Mouse (Mus musculus) midbrain, embryonic 14.5 days (tissue): ENCODE data around the gene Tusc2. TPM values are rescaled to one million over a fixed set of nuclear protein-coding genes. Genes with fewer than 3 reads are reported as not detected.

Source experiments
- ATAC-seq: fragments of 200-750 bp; cut with Nextera tagmentation; 2 replicates; pipeline ENCODE4 v1.8.0; 2017; ENCODE audit warnings: moderate number of reproducible peaks, moderate library complexity; ENCODE audit not compliant: low FRiP score, low TSS enrichment
- DNase-seq: peaks from one replicate; pipeline ENCODE4 v3.0.0-alpha.2; 2015
- H3K27ac ChIP-seq: fragments of 300-500 bp; sonication (generic); replicated peaks from 2 replicates; pipeline ENCODE4 v1.5.1; 2014; ENCODE audit warnings: mild to moderate bottlenecking, low read depth, low read length, moderate library complexity
- H3K27me3 ChIP-seq: fragments of 300-500 bp; sonication (generic); 2 replicates; pipeline ENCODE4 v1.6.1; 2014; ENCODE audit warnings: low read length, control low read depth, mixed read lengths; ENCODE audit not compliant: control insufficient read depth, insufficient read depth
- H3K36me3 ChIP-seq: fragments of 300-500 bp; sonication (generic); 2 replicates; pipeline ENCODE4 v1.6.1; 2014; ENCODE audit warnings: low read length, control low read depth; ENCODE audit not compliant: control insufficient read depth, insufficient read depth
- H3K4me1 ChIP-seq: fragments of 300-500 bp; sonication (generic); 2 replicates; pipeline ENCODE4 v1.6.1; 2014; ENCODE audit warnings: mild to moderate bottlenecking, antibody characterized with exemption, low read length, control low read depth; ENCODE audit not compliant: control insufficient read depth, insufficient read depth
- H3K4me2 ChIP-seq: fragments of 300-500 bp; sonication (generic); 2 replicates; pipeline ENCODE4 v1.6.1; 2014; ENCODE audit warnings: mild to moderate bottlenecking, low read length, moderate library complexity
- H3K4me3 ChIP-seq: fragments of 300-500 bp; sonication (generic); replicated peaks from 2 replicates; pipeline ENCODE4 v1.5.1; 2014; ENCODE audit warnings: low read depth, low read length
- H3K9ac ChIP-seq: fragments of 300-500 bp; sonication (generic); replicated peaks from 2 replicates; pipeline ENCODE4 v1.6.1; 2014; ENCODE audit warnings: mild to moderate bottlenecking, low read length, moderate library complexity
- H3K9me3 ChIP-seq: fragments of 300-500 bp; sonication (generic); 2 replicates; pipeline ENCODE4 v1.6.1; 2016; ENCODE audit warnings: low read length, control low read depth, mixed read lengths; ENCODE audit not compliant: control insufficient read depth
- WGBS: fragments of 180-500 bp; shearing (Covaris S2); extraction: QIAGEN DNeasy Blood & Tissue Kit; methylation state at CpG from one replicate; pipeline ENCODE4 v1.1.7; 2014; 5-methylcytosine and 5-hydroxymethylcytosine counted together
- polyA plus RNA-seq: library from polyadenylated mRNA; unstranded; fragments of >200 nt; fragmentation: Nextera tagmentation; extraction: Ambion mirVana; gene quantifications from 2 replicates; pipeline ENCODE4 v1.2.1, GENCODE M21; 2014

Gene Tusc2
- polyA plus RNA-seq, 1 experiment from 2014 or later, result 120 TPM

GRCm38 (mm10) chr9:107534408-107535202 is 28.4 kb upstream of the Tusc2 start:
- ATAC-seq (peak; percentile 21), DNase-seq (no peak)
- peak overlapping the region; percentile 73 for H3K4me3 ChIP-seq
- H3K4me2 ChIP-seq, result peak overlapping the region; percentile 98
- H3K27ac ChIP-seq, result peak overlapping the region; percentile 60
- under 1% methylated on average over 40 of the region's 40 CpGs for WGBS
- H3K36me3 ChIP-seq, result peaks cover 31% of the 10 kb centered on the region
- peaks cover 25% of the 10 kb centered on the region for H3K4me1 ChIP-seq
- H3K9ac ChIP-seq, result peak overlapping the region; percentile 86
- no peaks in the 10 kb centered on the region for H3K9me3 ChIP-seq
- no peaks in the 10 kb centered on the region for H3K27me3 ChIP-seq

- no peaks in the 10 kb centered on the region for H3K9me3 ChIP-seq
- DNase-seq (no peak), ATAC-seq (no peak)
- 96% methylated on average over 7 of the region's 7 CpGs for WGBS
- no peaks in the 10 kb centered on the region for H3K27me3 ChIP-seq
- peaks cover 37% of the 10 kb centered on the region for H3K36me3 ChIP-seq
- no peak overlapping the region for H3K9ac ChIP-seq
- no peak overlapping the region for H3K27ac ChIP-seq
- no peak overlapping the region; the same call in 1 of the 2 replicates for H3K4me3 ChIP-seq
- H3K4me2 ChIP-seq, result no peak overlapping the region
- peaks cover 39% of the 10 kb centered on the region for H3K4me1 ChIP-seq
Measured at GRCm38 (mm10) chr9:107538231-107538630, 24.8 kb upstream of the Tusc2 start.

- peaks cover 41% of the 10 kb centered on the region for H3K36me3 ChIP-seq
- no peak overlapping the region for H3K9ac ChIP-seq
- no peaks in the 10 kb centered on the region for H3K27me3 ChIP-seq
- no peak for ATAC-seq
- WGBS, result 93% methylated on average over 3 of the region's 3 CpGs
- peaks cover 39% of the 10 kb centered on the region for H3K4me1 ChIP-seq
- DNase-seq, result no peak
- H3K4me3 ChIP-seq, result no peak overlapping the region; the same call in 1 of the 2 replicates
- H3K9me3 ChIP-seq, result no peaks in the 10 kb centered on the region
- no peak overlapping the region for H3K27ac ChIP-seq
- H3K4me2 ChIP-seq, result no peak overlapping the region
Measured at GRCm38 (mm10) chr9:107538711-107539110, 24.3 kb upstream of the Tusc2 start.

DNA sequence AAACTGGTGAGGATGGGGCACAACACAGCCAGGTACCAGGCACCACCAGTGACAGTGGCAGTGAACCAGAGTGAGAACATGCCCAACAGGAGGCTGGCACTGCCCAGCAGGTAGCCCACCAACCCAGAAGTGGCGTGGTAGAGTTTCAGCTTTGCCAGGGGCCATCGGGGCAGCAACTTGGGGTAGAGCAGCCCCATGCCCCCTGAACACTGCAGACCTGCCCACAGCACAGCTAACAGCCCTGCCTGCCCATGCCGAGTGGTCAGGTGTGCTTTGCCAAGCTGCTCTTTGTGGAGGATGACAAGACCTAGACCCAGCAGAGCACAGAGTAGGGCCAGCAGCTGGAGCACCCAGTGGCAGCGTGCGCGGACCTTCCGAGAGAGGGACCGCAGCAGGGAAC is 23.1 kb upstream of the Tusc2 start:
- WGBS, result 92% methylated on average over 8 of the region's 8 CpGs
- DNase-seq, result no peak
- ATAC-seq, result no peak
- Histone ChIP-seq H3K27me3 (no peaks in the 10 kb centered on the region), H3K9ac (no peak overlapping the region), H3K27ac (no peak overlapping the region), H3K4me2 (no peak overlapping the region), H3K36me3 (peaks cover 51% of the 10 kb centered on the region), H3K4me1 (peaks cover 38% of the 10 kb centered on the region), H3K9me3 (no peaks in the 10 kb centered on the region), H3K4me3 (no peak overlapping the region)

DNA sequence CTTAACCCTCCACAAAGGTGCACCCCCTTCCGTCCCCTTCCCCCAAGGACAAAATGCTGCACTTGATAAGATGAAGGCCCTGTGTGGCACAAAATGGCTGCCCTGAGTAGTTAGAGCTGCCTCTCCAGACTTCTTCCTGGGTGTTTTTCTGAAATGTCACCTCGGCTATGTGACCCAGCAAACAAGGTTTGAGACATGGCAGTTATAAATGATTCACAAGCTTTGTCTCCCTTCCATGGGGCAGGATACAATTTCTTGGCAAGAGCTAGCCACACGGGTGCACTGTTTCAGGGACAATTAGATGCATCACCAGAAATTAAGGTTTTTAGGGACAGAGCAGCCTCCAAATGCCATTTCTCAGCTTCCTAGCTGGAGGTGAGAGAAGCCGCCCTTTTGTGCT is 22.6 kb upstream of the Tusc2 start:
- 77% methylated on average over 4 of the region's 4 CpGs for whole genome bisulfite sequencing
- no peak overlapping the region for H3K27ac ChIP-seq
- peaks cover 33% of the 10 kb centered on the region for H3K4me1 ChIP-seq
- H3K36me3 ChIP-seq, result peaks cover 56% of the 10 kb centered on the region
- no peaks in the 10 kb centered on the region for H3K27me3 ChIP-seq
- no peak overlapping the region; the same call in 1 of the 2 replicates for H3K9ac ChIP-seq
- ATAC-seq (no peak), DNase-seq (no peak)
- no peaks in the 10 kb centered on the region for H3K9me3 ChIP-seq
- H3K4me3 ChIP-seq, result no peak overlapping the region; the same call in 1 of the 2 replicates
- H3K4me2 ChIP-seq, result peak overlapping the region; percentile 92; the same call in 1 of the 2 replicates

DNA sequence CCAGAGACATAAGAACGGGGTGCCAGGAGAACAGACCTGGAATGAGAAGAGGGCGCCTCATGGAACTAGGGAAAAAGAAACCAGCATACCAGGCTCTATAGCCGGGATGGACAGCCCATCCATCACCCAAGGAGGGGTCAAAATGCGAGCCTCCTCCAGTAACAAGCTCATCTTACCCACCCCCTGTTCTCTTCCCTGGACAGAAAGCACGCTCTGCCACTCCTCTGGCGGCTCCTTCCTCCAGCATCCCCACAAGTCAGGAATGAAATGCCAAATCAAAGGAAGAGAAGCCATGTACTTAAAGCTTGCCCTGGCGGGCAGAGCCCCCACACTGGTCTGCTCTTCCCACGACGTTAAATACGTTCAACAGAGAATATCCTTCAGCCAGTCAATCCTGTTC is 22.1 kb upstream of the Tusc2 start:
- WGBS, result 43% methylated on average over 10 of the region's 10 CpGs
- ATAC-seq, result no peak

DNA sequence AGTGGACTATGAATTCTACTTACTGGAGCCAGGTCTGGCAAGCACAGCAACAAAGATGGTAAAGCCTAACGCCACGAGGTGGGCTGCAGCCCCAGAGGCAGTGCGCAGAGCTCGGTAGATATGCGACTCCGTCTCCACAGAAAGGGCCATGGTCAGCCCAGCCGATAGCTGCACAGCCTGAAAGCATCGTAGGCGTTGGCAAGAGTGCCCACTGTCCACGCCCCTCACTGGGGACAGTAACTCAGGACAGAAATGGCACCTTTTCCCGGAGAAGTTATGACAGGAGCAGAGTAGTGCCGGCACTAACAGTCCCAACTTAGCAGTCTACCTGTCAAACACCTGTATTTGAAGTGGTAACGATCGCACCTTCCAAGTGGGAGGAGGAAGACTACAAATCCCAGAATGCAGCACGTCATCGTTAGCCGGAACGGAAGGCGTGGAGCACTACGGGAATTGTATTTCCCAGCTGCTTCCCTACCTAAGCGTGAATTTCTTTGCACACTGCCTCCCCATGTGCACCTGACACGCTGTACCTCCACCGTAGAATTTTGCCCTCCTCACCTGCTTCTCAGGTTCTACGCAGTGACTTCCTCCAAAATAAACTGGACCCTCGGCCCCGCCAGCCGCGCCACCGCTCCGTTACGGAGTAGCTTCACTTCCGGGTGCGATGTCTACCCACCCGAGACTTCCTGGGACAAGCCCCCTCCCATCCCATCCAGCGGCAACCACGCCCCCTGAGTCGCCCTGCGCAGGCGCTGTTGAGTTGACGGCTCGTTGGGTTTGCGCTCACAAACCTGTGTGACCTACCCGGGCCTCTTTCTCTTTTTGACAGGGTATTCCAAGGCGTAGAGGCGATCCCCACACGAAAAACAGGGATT is 21.3 kb upstream of the Tusc2 start, which contains the start of the genes Cyb561d2 and Nprl2:
Gene Cyb561d2 (minus strand): TSS at position 720 of the 878 bp plus-strand sequence.
Gene Nprl2 (plus strand): TSS at position 753 of the 878 bp plus-strand sequence.
- Histone ChIP-seq H3K36me3 (peaks cover 53% of the 10 kb centered on the region), H3K4me1 (peaks cover 21% of the 10 kb centered on the region)
- under 1% methylated on average over 46 of the region's 46 CpGs for WGBS

More for the DNA sequence above, 22.1 kb upstream of the Tusc2 start:
- no peak for DNase-seq
- Histone ChIP-seq H3K9ac (peak overlapping the region; percentile 59), H3K27ac (no peak overlapping the region), H3K27me3 (no peaks in the 10 kb centered on the region), H3K4me2 (peak overlapping the region; percentile 92), H3K36me3 (peaks cover 56% of the 10 kb centered on the region), H3K4me1 (peaks cover 27% of the 10 kb centered on the region), H3K9me3 (no peaks in the 10 kb centered on the region), H3K4me3 (peak overlapping the region; percentile 63)

DNA sequence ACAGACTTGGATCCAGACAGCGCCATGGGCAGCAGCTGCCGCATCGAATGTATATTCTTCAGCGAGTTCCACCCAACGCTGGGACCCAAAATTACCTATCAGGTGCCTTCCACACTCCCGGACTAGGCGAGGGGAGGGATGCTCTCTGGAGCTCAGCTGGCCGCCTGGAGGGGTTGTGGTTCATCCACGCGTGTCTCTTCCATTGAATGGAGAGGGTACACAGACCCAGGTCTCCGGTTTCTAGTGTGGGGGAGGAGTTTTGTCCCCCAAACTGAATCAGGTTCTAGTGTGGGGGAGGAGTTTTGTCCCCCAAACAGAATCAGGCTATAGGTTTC is 20.7 kb upstream of the Tusc2 start:
- ATAC-seq (no peak), DNase-seq (no peak)
- WGBS, result 3% methylated on average over 11 of the region's 11 CpGs
- Histone ChIP-seq H3K9me3 (no peaks in the 10 kb centered on the region), H3K27me3 (no peaks in the 10 kb centered on the region), H3K4me2 (peak overlapping the region; percentile 92), H3K27ac (peak overlapping the region; percentile 53; the same call in 1 of the 2 replicates), H3K36me3 (peaks cover 48% of the 10 kb centered on the region), H3K4me3 (peak overlapping the region; percentile 63), H3K9ac (peak overlapping the region; percentile 59), H3K4me1 (peaks cover 21% of the 10 kb centered on the region)

More for the DNA sequence above, 21.3 kb upstream of the Tusc2 start, which contains the start of the genes Cyb561d2 and Nprl2:
- no peaks in the 10 kb centered on the region for H3K9me3 ChIP-seq
- no peaks in the 10 kb centered on the region for H3K27me3 ChIP-seq
- H3K4me2 ChIP-seq, result peak within 1 kb of the TSS; percentile 92
- peak within 1 kb of the TSS; percentile 59 for H3K9ac ChIP-seq
- H3K4me3 ChIP-seq, result peak within 1 kb of the TSS; percentile 63
- DNase-seq (peak; percentile 97), ATAC-seq (peak; percentile 91)
- peak within 1 kb of the TSS; percentile 61 for H3K27ac ChIP-seq
